Mouse (Mus musculus) stomach, postnatal 0 days (tissue): ENCODE data around the gene Fars2.

Source experiments
- CTCF ChIP-seq: IDR thresholded peaks from 2 replicates; pipeline ENCODE4 v1.5.1; 2016; ENCODE audit warnings: antibody characterized with exemption, low read depth, mild to moderate bottlenecking, moderate library complexity
- EP300 ChIP-seq: optimal IDR thresholded peaks from 2 replicates; pipeline ENCODE3; 2016; ENCODE audit warnings: antibody characterized with exemption

DNA sequence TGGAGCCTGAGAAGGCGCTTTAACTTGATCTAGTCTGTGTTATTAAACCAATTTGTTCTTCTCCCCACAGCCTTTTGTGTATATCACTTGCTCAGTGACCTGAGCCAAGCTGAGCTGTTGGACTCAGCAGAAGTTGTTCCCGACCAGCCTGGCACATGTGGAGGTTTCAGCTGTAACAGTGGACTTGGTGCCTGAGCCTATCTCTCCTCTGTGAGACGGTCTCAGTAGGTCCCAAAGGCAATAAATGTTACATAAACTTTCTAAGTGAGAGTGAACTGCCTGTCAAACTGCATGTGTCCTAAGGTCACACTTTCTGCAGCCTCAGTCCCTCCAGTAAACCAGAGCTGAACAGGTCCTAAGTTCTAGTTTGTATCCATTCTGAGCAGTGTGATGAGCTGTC, 185.6 kb downstream of the Fars2 start:
- no peak for TF ChIP-seq EP300
- TF ChIP-seq CTCF: no peak
